Mouse (Mus musculus) CD8-positive naive resting alpha-beta T cell, adult 2 months (primary cell): ENCODE data around the gene Ostc.

Experiments
- DNase-seq, 2 experiments: peaks; one replicate each; pipeline ENCODE4 v3.0.0; 2022; ENCODE audit warnings: low read depth in 2 of 2, low spot score in 2 of 2

The Ostc gene

GRCm38 (mm10) chr3:130708967-130709924, at the start of gene Ostc:
TSS of gene Ostc (minus strand) at chr3:130709444.
- peak; percentile 91 to 93 for DNase-seq

GRCm38 (mm10) chr3:130758157-130758841, 49.1 kb upstream of the Ostc start:
- no peak for DNase-seq

GRCm38 (mm10) chr3:130757117-130757852, 48.0 kb upstream of the Ostc start:
- DNase-seq: no peak

GRCm38 (mm10) chr3:130749206-130749605, 40.0 kb upstream of the Ostc start:
- no peak for DNase-seq

GRCm38 (mm10) chr3:130746673-130747619, 37.7 kb upstream of the Ostc start:
- no peak for DNase-seq

GRCm38 (mm10) chr3:130737652-130738361, 28.6 kb upstream of the Ostc start:
- no peak for DNase-seq

- no peak for DNase-seq
These were observed 27.5 kb upstream of the Ostc start for GRCm38 (mm10) chr3:130736758-130737157.

- peak; percentile 88 to 90 for DNase-seq
These were observed 21.0 kb upstream of the Ostc start, which contains the start of gene Rpl34 for GRCm38 (mm10) chr3:130730189-130730653. TSS of gene Rpl34 (minus strand) at chr3:130730398.

GRCm38 (mm10) chr3:130729472-130730188, 20.4 kb upstream of the Ostc start:
- DNase-seq: peak; percentile 28 to 54

- no peak for DNase-seq
These were observed 18.4 kb upstream of the Ostc start for GRCm38 (mm10) chr3:130727676-130728075.

GRCm38 (mm10) chr3:130727036-130727435, 17.8 kb upstream of the Ostc start:
- no peak for DNase-seq

GRCm38 (mm10) chr3:130725718-130726117, 16.5 kb upstream of the Ostc start:
- no peak for DNase-seq

GRCm38 (mm10) chr3:130722733-130723478, 13.7 kb upstream of the Ostc start:
- DNase-seq: no peak

GRCm38 (mm10) chr3:130720225-130720624, 11.0 kb upstream of the Ostc start:
- DNase-seq: no peak

- no peak for DNase-seq
These were observed 9.6 kb upstream of the Ostc start for GRCm38 (mm10) chr3:130718871-130719270.

GRCm38 (mm10) chr3:130716555-130716954, 7.3 kb upstream of the Ostc start:
- no peak for DNase-seq

- peak; percentile 57 to 71 for DNase-seq
These were observed 5.7 kb upstream of the Ostc start for GRCm38 (mm10) chr3:130714775-130715568.
